ENCODE assay signal across 14 mouse cellular contexts in genomic region chr15:97307935-97308334, GRCm38 (mm10).
"Had no signal": no experiment of that assay in that cellular context is flagged by ENCODE, and none has a peak within 500 bp of the region (broad histone marks: within the 10 kb centered on the region; RNA-seq: fewer than 3 reads in every experiment).

No protein-coding gene starts in this region.

- H3K9ac ChIP-seq: limb, embryonic 12.5 days; limb, embryonic 15.5 days; liver, embryonic 14.5 days; liver, postnatal 0 days; lung, embryonic 14.5 days had no signal

- ATAC-seq: liver, postnatal 0 days; lung, postnatal 0 days had no signal

- H3K27me3 ChIP-seq: limb, embryonic 12.5 days; limb, embryonic 15.5 days had no signal

- H3K4me1 ChIP-seq: limb, embryonic 12.5 days; limb, embryonic 15.5 days had no signal

- H3K9me3 ChIP-seq: limb, embryonic 12.5 days; limb, embryonic 15.5 days had no signal

- DNase-seq: kidney, adult 9 months; kidney, postnatal 14 days; kidney, postnatal 4 days; left cerebral cortex, postnatal 4 days; liver, postnatal 0 days; lung, embryonic 14.5 days; thymus, adult 18-20 months; thymus, postnatal 36 days had no signal

- H3K27ac ChIP-seq: limb, embryonic 12.5 days; limb, embryonic 15.5 days; liver, embryonic 14.5 days; macrophage had no signal

- H3K36me3 ChIP-seq: limb, embryonic 12.5 days; limb, embryonic 15.5 days had no signal

- H3K4me2 ChIP-seq: limb, embryonic 12.5 days; limb, embryonic 15.5 days; liver, embryonic 11.5 days; lung, embryonic 14.5 days had no signal

- H3K4me3 ChIP-seq: limb, embryonic 12.5 days; limb, embryonic 15.5 days had no signal
